Mouse (Mus musculus) midbrain, postnatal 0 days (tissue): ENCODE results near the gene Slc24a2. TPM values are rescaled to one million over a fixed set of nuclear protein-coding genes. Genes with fewer than 3 reads are reported as not detected.
A peak's percentile ranks its signal among the peaks of the same experiment; 100 is the strongest.

Source experiments
- ATAC-seq: fragments of 200-750 bp; cut with Nextera tagmentation; 2 replicates; pipeline ENCODE4 v1.8.0; 2017; ENCODE audit warnings: moderate number of reproducible peaks, mild to moderate bottlenecking, moderate TSS enrichment, moderate library complexity; ENCODE audit not compliant: low FRiP score
- DNase-seq: peaks from one replicate; pipeline ENCODE4 v3.0.0-alpha.2; 2015; ENCODE audit warnings: low spot score
- H3K27ac ChIP-seq: fragments of 300-500 bp; sonication (generic); 2 replicates; pipeline ENCODE4 v1.5.1; 2014; ENCODE audit warnings: low read depth, mild to moderate bottlenecking, low read length, mixed read lengths
- H3K27me3 ChIP-seq: fragments of 300-500 bp; sonication (generic); 2 replicates; pipeline ENCODE4 v1.6.1; 2014; ENCODE audit warnings: low read length, control low read depth, mixed read lengths; ENCODE audit not compliant: insufficient read depth
- H3K36me3 ChIP-seq: fragments of 300-500 bp; sonication (generic); 2 replicates; pipeline ENCODE4 v1.6.1; 2014; ENCODE audit warnings: low read length, control low read depth, mixed read lengths; ENCODE audit not compliant: insufficient read depth
- H3K4me1 ChIP-seq: fragments of 300-500 bp; sonication (generic); 2 replicates; pipeline ENCODE4 v1.6.1; 2014; ENCODE audit warnings: mild to moderate bottlenecking, control low read depth, antibody characterized with exemption, low read length, mixed read lengths; ENCODE audit not compliant: insufficient read depth
- H3K4me2 ChIP-seq: fragments of 300-500 bp; sonication (generic); 2 replicates; pipeline ENCODE4 v1.6.1; 2014; ENCODE audit warnings: low read depth, mild to moderate bottlenecking, low read length, mixed read lengths; ENCODE audit not compliant: poor library complexity, severe bottlenecking
- H3K4me3 ChIP-seq: fragments of 300-500 bp; sonication (generic); 2 replicates; pipeline ENCODE4 v1.5.1; 2014; ENCODE audit warnings: low read depth, mild to moderate bottlenecking, low read length, moderate library complexity
- H3K9ac ChIP-seq: fragments of 300-500 bp; sonication (generic); replicated peaks from 2 replicates; pipeline ENCODE4 v1.6.1; 2014; ENCODE audit warnings: mild to moderate bottlenecking, low read length, moderate library complexity, mixed read lengths; ENCODE audit not compliant: poor library complexity, severe bottlenecking
- H3K9me3 ChIP-seq: fragments of 300-500 bp; sonication (generic); 2 replicates; pipeline ENCODE4 v1.6.1; 2016; ENCODE audit warnings: low read length, control low read depth
- CTCF ChIP-seq: IDR thresholded peaks from 2 replicates; pipeline ENCODE4 v1.5.1; 2016; ENCODE audit warnings: antibody characterized with exemption, mild to moderate bottlenecking
- WGBS: fragments of 180-500 bp; shearing (Covaris S2); extraction: QIAGEN DNeasy Blood & Tissue Kit; methylation state at CpG from one replicate; pipeline ENCODE4 v1.1.7; 2014; 5-methylcytosine and 5-hydroxymethylcytosine counted together
- polyA plus RNA-seq: library from polyadenylated mRNA; unstranded; fragments of >200 nt; fragmentation: Nextera tagmentation; extraction: Ambion mirVana; gene quantifications from 2 replicates; pipeline ENCODE4 v1.2.1, GENCODE M21; 2015
- total RNA-seq: library from RNA; depleted of rRNA; stranded (reverse); fragments of >200 nt; gene quantifications from 2 replicates; pipeline ENCODE4 v1.2.3, GENCODE M21; 2014

Gene Slc24a2
- total and polyA plus RNA-seq, 2 experiments from 2014 or later = 3.3 to 19.4 TPM

GRCm38 (mm10) chr4:86957576-86958411, 272.5 kb downstream of the Slc24a2 start:
- DNase-seq = peak; percentile 87
- Histone ChIP-seq H3K4me3 (no peak overlapping the region), H3K4me1 (no peaks in the 10 kb centered on the region), H3K36me3 (no peaks in the 10 kb centered on the region), H3K4me2 (peak overlapping the region; percentile 18; the same call in 1 of the 2 replicates), H3K9me3 (no peaks in the 10 kb centered on the region), H3K9ac (no peak overlapping the region), H3K27me3 (no peaks in the 10 kb centered on the region), H3K27ac (no peak overlapping the region)
- ATAC-seq = peak; percentile 76
- TF ChIP-seq CTCF = peak; percentile 92
- WGBS = 39% methylated on average over 14 of the region's 14 CpGs

DNA sequence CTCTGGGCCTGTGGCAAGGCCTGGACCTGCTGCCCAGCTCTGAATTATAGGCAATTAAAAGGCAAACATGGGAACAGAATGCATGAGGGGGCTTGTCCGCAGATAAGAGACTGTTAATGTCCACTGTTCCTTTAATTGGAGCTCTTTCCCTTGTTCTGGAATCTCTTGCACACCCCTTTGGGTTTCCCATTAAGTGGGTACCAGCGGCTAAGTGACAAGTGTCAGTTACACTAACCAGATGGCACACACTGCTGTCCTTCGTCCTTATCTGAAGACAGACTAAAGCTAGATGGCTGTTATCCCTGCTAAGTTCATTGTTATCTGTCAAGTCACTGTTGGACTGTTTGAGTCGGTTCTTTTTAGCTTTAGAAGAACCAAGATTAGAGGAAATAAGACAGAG, 274.8 kb downstream of the Slc24a2 start:
- no peaks in the 10 kb centered on the region for H3K27me3 ChIP-seq
- no peaks in the 10 kb centered on the region for H3K4me1 ChIP-seq
- H3K9ac ChIP-seq = no peak overlapping the region
- H3K4me3 ChIP-seq = no peak overlapping the region
- 81% methylated on average over 4 of the region's 4 CpGs for WGBS
- ATAC-seq = no peak
- DNase-seq = no peak
- H3K9me3 ChIP-seq = no peaks in the 10 kb centered on the region
- H3K36me3 ChIP-seq = no peaks in the 10 kb centered on the region
- no peak for TF ChIP-seq CTCF
- H3K4me2 ChIP-seq = no peak overlapping the region
- H3K27ac ChIP-seq = no peak overlapping the region

GRCm38 (mm10) chr4:86953519-86953918, 276.8 kb downstream of the Slc24a2 start:
- WGBS = 31% methylated on average over 5 of the region's 5 CpGs
- peak; percentile 2 for DNase-seq

DNA sequence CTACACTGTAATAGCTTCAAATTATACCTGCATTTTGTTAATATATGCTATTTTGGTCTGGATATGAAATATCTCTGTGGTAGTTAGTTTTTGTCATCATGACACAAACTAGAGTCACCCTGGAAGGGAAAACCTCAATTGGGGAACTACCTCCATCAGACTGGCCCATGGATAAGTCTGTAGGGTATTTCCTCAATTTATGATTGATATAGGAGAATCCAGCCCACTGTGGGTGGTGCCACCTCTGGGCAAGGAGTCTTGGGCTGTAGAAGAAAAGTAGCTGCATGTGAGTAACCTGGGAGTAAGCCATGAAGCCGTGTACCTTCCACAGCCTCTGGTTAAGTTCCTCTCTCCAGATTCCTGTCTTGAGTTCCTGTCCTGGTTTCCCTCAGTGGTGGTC, 281.5 kb downstream of the Slc24a2 start:
- TF ChIP-seq CTCF = no peak
- no peak for ATAC-seq
- Histone ChIP-seq H3K9me3 (no peaks in the 10 kb centered on the region), H3K4me1 (no peaks in the 10 kb centered on the region), H3K27ac (no peak overlapping the region), H3K4me2 (no peak overlapping the region), H3K36me3 (no peaks in the 10 kb centered on the region), H3K27me3 (no peaks in the 10 kb centered on the region), H3K4me3 (no peak overlapping the region), H3K9ac (no peak overlapping the region)
- 86% methylated on average over 1 of the region's 1 CpGs for WGBS
- no peak for DNase-seq

More at GRCm38 (mm10) chr4:86953519-86953918, 276.8 kb downstream of the Slc24a2 start:
- Histone ChIP-seq H3K4me2 (no peak overlapping the region), H3K4me3 (no peak overlapping the region), H3K27me3 (no peaks in the 10 kb centered on the region), H3K9me3 (no peaks in the 10 kb centered on the region), H3K4me1 (no peaks in the 10 kb centered on the region), H3K27ac (no peak overlapping the region), H3K36me3 (no peaks in the 10 kb centered on the region), H3K9ac (no peak overlapping the region)
- no peak; the same call in 1 of the 2 replicates for TF ChIP-seq CTCF
- ATAC-seq = no peak

GRCm38 (mm10) chr4:86943296-86943695, 287.0 kb downstream of the Slc24a2 start:
- WGBS = 53% methylated on average over 6 of the region's 6 CpGs
- Histone ChIP-seq H3K4me2 (no peak overlapping the region), H3K36me3 (no peaks in the 10 kb centered on the region), H3K9ac (no peak overlapping the region), H3K4me3 (no peak overlapping the region), H3K9me3 (no peaks in the 10 kb centered on the region), H3K27me3 (no peaks in the 10 kb centered on the region), H3K27ac (no peak overlapping the region), H3K4me1 (no peaks in the 10 kb centered on the region)
- no peak for DNase-seq
- TF ChIP-seq CTCF = no peak
- ATAC-seq = no peak

- Histone ChIP-seq H3K9me3 (no peaks in the 10 kb centered on the region), H3K4me3 (no peak overlapping the region), H3K27ac (no peak overlapping the region), H3K4me2 (no peak overlapping the region), H3K4me1 (no peaks in the 10 kb centered on the region), H3K27me3 (no peaks in the 10 kb centered on the region), H3K9ac (no peak overlapping the region), H3K36me3 (no peaks in the 10 kb centered on the region)
- TF ChIP-seq CTCF = no peak
- no peak for DNase-seq
- 78% methylated on average over 6 of the region's 6 CpGs for WGBS
- ATAC-seq = no peak
These were observed 287.6 kb downstream of the Slc24a2 start for GRCm38 (mm10) chr4:86942656-86943055.
